Mouse (Mus musculus) heart, embryonic 13.5 days (tissue): Measurements from ENCODE around the gene 1810043G02Rik. TPM values are rescaled to one million over a fixed set of nuclear protein-coding genes. Genes with fewer than 3 reads are reported as not detected.
"Not testable (repeated sequence)": the region's sequence is repeated elsewhere in the genome, so short reads cannot be mapped to it uniquely, and the experiment has no call there.

Source experiments
- ATAC-seq: fragments of 200-750 bp; cut with Nextera tagmentation; 2 replicates; pipeline ENCODE4 v1.8.0; 2017; ENCODE audit warnings: moderate TSS enrichment; ENCODE audit not compliant: insufficient number of reproducible peaks, low FRiP score, low TSS enrichment; ENCODE audit errors: extremely low read depth
- H3K27ac ChIP-seq: fragments of 300-500 bp; sonication (generic); replicated peaks from 2 replicates; pipeline ENCODE4 v1.5.1; 2015; ENCODE audit warnings: moderate library complexity, mild to moderate bottlenecking, inconsistent platforms
- H3K27me3 ChIP-seq: fragments of 300-500 bp; sonication (generic); replicated peaks from 2 replicates; pipeline ENCODE4 v1.6.1; 2015; ENCODE audit warnings: mild to moderate bottlenecking, inconsistent platforms
- H3K36me3 ChIP-seq: fragments of 300-500 bp; sonication (generic); 2 replicates; pipeline ENCODE4 v1.6.1; 2015; ENCODE audit warnings: mild to moderate bottlenecking, inconsistent platforms
- H3K4me1 ChIP-seq: fragments of 300-500 bp; sonication (generic); 2 replicates; pipeline ENCODE4 v1.6.1; 2015; ENCODE audit warnings: inconsistent platforms
- H3K4me2 ChIP-seq: fragments of 300-500 bp; sonication (generic); 2 replicates; pipeline ENCODE4 v1.6.1; 2015; ENCODE audit warnings: inconsistent platforms, mild to moderate bottlenecking, moderate library complexity
- H3K4me3 ChIP-seq: fragments of 300-500 bp; sonication (generic); 2 replicates; pipeline ENCODE4 v1.5.1; 2015; ENCODE audit warnings: moderate library complexity, mild to moderate bottlenecking, inconsistent platforms
- H3K9ac ChIP-seq: fragments of 300-500 bp; sonication (generic); 2 replicates; pipeline ENCODE4 v1.6.1; 2015; ENCODE audit warnings: inconsistent platforms, mild to moderate bottlenecking, moderate library complexity
- H3K9me3 ChIP-seq: fragments of 300-500 bp; sonication (generic); 2 replicates; pipeline ENCODE4 v1.6.1; 2016; ENCODE audit warnings: inconsistent platforms
- WGBS: fragments of 180-500 bp; shearing (Covaris S2); methylation state at CpG from one replicate; pipeline ENCODE4 v1.1.7; 2015; ENCODE audit warnings: mixed read lengths; 5-methylcytosine and 5-hydroxymethylcytosine counted together
- polyA plus RNA-seq: library from polyadenylated mRNA; unstranded; fragments of >200 nt; fragmentation: Nextera tagmentation; extraction: Ambion mirVana; gene quantifications from 2 replicates; pipeline ENCODE4 v1.2.1, GENCODE M21; 2015

1810043G02Rik gene
- polyA plus RNA-seq, 1 experiment from 2014 or later, result 16.3 TPM

DNA sequence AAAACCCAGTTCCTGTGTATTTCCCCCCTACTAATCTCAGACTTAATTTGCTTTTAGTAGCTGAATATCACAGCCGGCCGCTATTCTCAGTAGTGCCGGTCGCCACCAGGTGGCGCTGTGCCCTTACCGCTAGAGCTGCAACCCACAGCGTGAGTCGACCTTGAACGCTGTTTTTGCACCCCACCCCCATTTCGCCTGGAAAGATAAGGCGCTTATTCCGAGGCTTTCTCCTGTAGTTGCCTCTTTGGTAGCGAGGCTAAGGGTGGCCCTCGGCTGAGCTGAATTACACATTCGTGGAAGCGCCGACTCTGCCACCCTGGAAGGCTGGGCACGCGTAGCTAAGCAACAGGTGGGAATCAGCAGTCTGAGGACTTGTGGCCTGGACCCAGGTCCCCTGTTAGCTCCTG, 40.5 kb downstream of the 1810043G02Rik start:
- peak overlapping the region; percentile 79 for H3K9ac ChIP-seq
- peak overlapping the region; percentile 75 for H3K27ac ChIP-seq
- peak overlapping the region; percentile 41 for H3K4me3 ChIP-seq
- H3K36me3 ChIP-seq, result no peaks in the 10 kb centered on the region
- no peaks in the 10 kb centered on the region; the same call in 1 of the 2 replicates for H3K27me3 ChIP-seq
- H3K9me3 ChIP-seq, result no peaks in the 10 kb centered on the region; the same call in 1 of the 2 replicates
- ATAC-seq, result peak; percentile 61
- WGBS, result 21% methylated on average over 19 of the region's 19 CpGs
- peaks cover 7% of the 10 kb centered on the region for H3K4me1 ChIP-seq
- peak overlapping the region; percentile 67 for H3K4me2 ChIP-seq

- no peak for ATAC-seq
- Histone ChIP-seq H3K4me2 (peak overlapping the region; percentile 67), H3K36me3 (no peaks in the 10 kb centered on the region), H3K4me3 (no peak overlapping the region; the same call in 1 of the 2 replicates), H3K9ac (0 out of 2 replicates have a peak overlapping the region, but pooled peaks have one; percentile 37), H3K27ac (peak overlapping the region; percentile 75; the same call in 1 of the 2 replicates), H3K27me3 (no peaks in the 10 kb centered on the region; the same call in 1 of the 2 replicates), H3K4me1 (peaks cover 7% of the 10 kb centered on the region), H3K9me3 (no peaks in the 10 kb centered on the region; the same call in 1 of the 2 replicates)
- 76% methylated on average over 4 of the region's 4 CpGs for WGBS
Observed at GRCm38 (mm10) chr10:78019291-78019690, 41.0 kb downstream of the 1810043G02Rik start.

DNA sequence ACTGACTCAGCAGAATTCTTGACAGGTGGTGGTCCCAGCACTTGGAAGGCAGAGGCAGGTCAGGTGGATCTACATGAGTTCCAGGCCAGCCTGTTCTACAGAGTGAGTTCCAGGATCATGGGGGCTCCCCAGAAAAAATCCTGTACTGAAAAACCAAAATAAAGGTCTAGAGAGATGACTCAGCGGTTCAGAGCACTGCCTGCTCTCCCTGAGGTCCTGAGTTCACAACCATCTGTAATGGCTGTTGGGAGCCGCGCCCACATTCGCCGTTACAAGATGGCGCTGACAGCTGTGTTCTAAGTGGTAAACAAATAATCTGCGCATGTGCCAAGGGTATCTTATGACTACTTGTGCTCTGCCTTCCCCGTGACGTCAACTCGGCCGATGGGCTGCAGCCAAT, 41.7 kb downstream of the 1810043G02Rik start:
- not testable (repeated sequence) for H3K4me2 ChIP-seq, H3K9ac ChIP-seq, H3K4me1 ChIP-seq, H3K27me3 ChIP-seq, ATAC-seq, H3K27ac ChIP-seq, H3K4me3 ChIP-seq, H3K36me3 ChIP-seq, H3K9me3 ChIP-seq
- 92% methylated on average over 6 of the region's 11 CpGs for WGBS

GRCm38 (mm10) chr10:78025453-78025852, 47.1 kb downstream of the 1810043G02Rik start:
- ATAC-seq, H3K4me1 ChIP-seq, H3K4me2 ChIP-seq, H3K36me3 ChIP-seq, H3K9ac ChIP-seq, H3K27ac ChIP-seq, H3K27me3 ChIP-seq, H3K4me3 ChIP-seq, H3K9me3 ChIP-seq: not testable (repeated sequence)
- 81% methylated on average over 6 of the region's 8 CpGs for WGBS

DNA sequence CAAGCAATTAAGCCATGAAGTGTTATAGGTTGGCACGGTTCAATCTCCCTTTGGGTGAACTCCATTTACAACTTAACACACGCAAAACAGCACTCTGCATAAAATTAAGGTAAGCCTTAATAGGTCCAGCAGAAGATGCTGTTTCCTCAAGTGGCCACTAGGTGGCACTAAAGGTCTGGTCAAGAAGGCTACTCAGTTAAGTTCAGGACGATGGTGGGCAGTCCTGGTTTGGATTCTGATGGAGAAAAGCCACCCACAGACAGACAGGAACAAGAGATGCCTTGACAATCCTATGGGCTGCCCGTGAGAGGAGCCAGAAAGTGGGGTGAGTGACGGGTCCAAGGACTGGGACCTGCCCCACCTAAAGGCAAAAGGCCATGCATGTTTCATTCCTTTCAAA, 49.8 kb downstream of the 1810043G02Rik start:
- Histone ChIP-seq H3K27me3 (no peaks in the 10 kb centered on the region), H3K36me3 (no peaks in the 10 kb centered on the region), H3K9me3 (no peaks in the 10 kb centered on the region), H3K9ac (no peak overlapping the region), H3K27ac (no peak overlapping the region), H3K4me3 (no peak overlapping the region), H3K4me1 (no peaks in the 10 kb centered on the region), H3K4me2 (no peak overlapping the region)
- WGBS, result 4% methylated on average over 5 of the region's 5 CpGs
- no peak for ATAC-seq

GRCm38 (mm10) chr10:78029080-78029479, 50.8 kb downstream of the 1810043G02Rik start:
- WGBS, result 86% methylated on average over 1 of the region's 1 CpGs
- Histone ChIP-seq H3K9me3 (no peaks in the 10 kb centered on the region), H3K4me2 (no peak overlapping the region), H3K36me3 (no peaks in the 10 kb centered on the region), H3K27ac (no peak overlapping the region), H3K4me3 (no peak overlapping the region), H3K27me3 (no peaks in the 10 kb centered on the region), H3K4me1 (no peaks in the 10 kb centered on the region), H3K9ac (no peak overlapping the region)
- no peak for ATAC-seq

DNA sequence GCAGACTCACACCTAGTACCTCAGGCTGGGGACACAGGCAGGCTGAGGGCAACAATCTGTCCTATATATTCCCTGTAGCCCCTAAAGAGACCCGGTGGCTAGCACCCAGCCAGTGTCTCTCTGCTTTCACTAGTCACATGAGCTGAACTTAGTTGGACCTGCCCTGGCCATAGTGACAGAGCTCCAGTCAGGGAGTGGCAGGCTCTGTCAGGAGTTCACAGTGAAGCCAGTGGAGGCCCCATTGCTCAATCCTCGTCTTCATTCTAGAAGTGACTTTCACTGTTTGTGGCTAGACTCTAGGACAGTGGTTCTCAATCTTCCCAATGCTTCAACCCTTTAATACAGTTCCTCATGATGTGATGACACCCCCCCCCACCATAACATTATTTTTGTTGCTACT, 53.7 kb downstream of the 1810043G02Rik start:
- Histone ChIP-seq H3K36me3 (no peaks in the 10 kb centered on the region), H3K9ac (no peak overlapping the region), H3K9me3 (no peaks in the 10 kb centered on the region), H3K27me3 (peaks cover 9% of the 10 kb centered on the region; the same call in 1 of the 2 replicates), H3K4me2 (no peak overlapping the region), H3K4me3 (no peak overlapping the region), H3K27ac (no peak overlapping the region), H3K4me1 (no peaks in the 10 kb centered on the region)
- no peak for ATAC-seq
- WGBS, result 63% methylated on average over 2 of the region's 2 CpGs

Other genes starting within 250 kb of the 1810043G02Rik start
- not detected in 2 replicates for gene Gm18596, start 235.9 kb upstream of the 1810043G02Rik start, polyA plus RNA-seq
- gene Gm9736, start 227.2 kb upstream of the 1810043G02Rik start, polyA plus RNA-seq, result not detected in 2 replicates
- gene Gm3233, start 218.8 kb upstream of the 1810043G02Rik start, polyA plus RNA-seq, result not detected in 2 replicates
- not detected in 2 replicates for gene Gm3238, start 207.2 kb upstream of the 1810043G02Rik start, polyA plus RNA-seq
- not detected in 2 replicates for gene Gm7138, start 201.6 kb upstream of the 1810043G02Rik start, polyA plus RNA-seq
- not detected in 2 replicates for gene Gm3250, start 196.0 kb upstream of the 1810043G02Rik start, polyA plus RNA-seq
- gene Gm7137, start 190.3 kb upstream of the 1810043G02Rik start, polyA plus RNA-seq, result not detected in 2 replicates
- not detected in 2 replicates for gene Gm9639, start 183.4 kb upstream of the 1810043G02Rik start, polyA plus RNA-seq
- gene Gm19668, start 179.4 kb upstream of the 1810043G02Rik start, polyA plus RNA-seq, result not detected in 2 replicates
- not detected in 2 replicates for gene Gm9507, start 166.7 kb upstream of the 1810043G02Rik start, polyA plus RNA-seq
- not detected in 2 replicates for gene Gm2696, start 163.8 kb upstream of the 1810043G02Rik start, polyA plus RNA-seq
- gene Krtap10-4, start 151.4 kb upstream of the 1810043G02Rik start, polyA plus RNA-seq, result not detected in 2 replicates
- not detected in 2 replicates for gene Krtap10-10, start 142.6 kb upstream of the 1810043G02Rik start, polyA plus RNA-seq
- gene Gm36176, start 131.7 kb upstream of the 1810043G02Rik start, polyA plus RNA-seq, result not detected in 2 replicates
- not detected in 2 replicates for gene Gm10318, start 125.7 kb upstream of the 1810043G02Rik start, polyA plus RNA-seq
- not detected in 2 replicates for gene Gm3285, start 116.5 kb upstream of the 1810043G02Rik start, polyA plus RNA-seq
- 1.8 and 2.0 TPM in 2 replicates for gene Lrrc3, start 76.0 kb upstream of the 1810043G02Rik start, polyA plus RNA-seq
- gene Trpm2, start 8.0 kb upstream of the 1810043G02Rik start, polyA plus RNA-seq, result 0.19 and 0.23 TPM in 2 replicates
- 190 and 214 TPM in 2 replicates for gene Pfkl, start 31.6 kb downstream of the 1810043G02Rik start, polyA plus RNA-seq
- 0.13 and 0.37 TPM in 2 replicates for gene Dnmt3l, start 63.4 kb downstream of the 1810043G02Rik start, polyA plus RNA-seq
- gene Aire, start 65.1 kb downstream of the 1810043G02Rik start, polyA plus RNA-seq, result not detected in 2 replicates
- gene Icosl, start 90.8 kb downstream of the 1810043G02Rik start, polyA plus RNA-seq, result 1.3 and 1.8 TPM in 2 replicates
- gene D10Jhu81e, start 191.3 kb downstream of the 1810043G02Rik start, polyA plus RNA-seq, result 46.2 and 48.3 TPM in 2 replicates
- 10.8 and 11.1 TPM in 2 replicates for gene Pwp2, start 206.6 kb downstream of the 1810043G02Rik start, polyA plus RNA-seq